Mouse (Mus musculus) midbrain, embryonic 14.5 days (tissue): ENCODE results near the gene Rad23a. TPM values are rescaled to one million over a fixed set of nuclear protein-coding genes. Genes with fewer than 3 reads are reported as not detected.

Experiments used
- ATAC-seq: fragments of 200-750 bp; cut with Nextera tagmentation; 2 replicates; pipeline ENCODE4 v1.8.0; 2017; ENCODE audit warnings: moderate number of reproducible peaks, moderate library complexity; ENCODE audit not compliant: low FRiP score, low TSS enrichment
- DNase-seq: peaks from one replicate; pipeline ENCODE4 v3.0.0-alpha.2; 2015
- H3K27ac ChIP-seq: fragments of 300-500 bp; sonication (generic); replicated peaks from 2 replicates; pipeline ENCODE4 v1.5.1; 2014; ENCODE audit warnings: mild to moderate bottlenecking, low read depth, low read length, moderate library complexity
- H3K27me3 ChIP-seq: fragments of 300-500 bp; sonication (generic); 2 replicates; pipeline ENCODE4 v1.6.1; 2014; ENCODE audit warnings: low read length, control low read depth, mixed read lengths; ENCODE audit not compliant: control insufficient read depth, insufficient read depth
- H3K36me3 ChIP-seq: fragments of 300-500 bp; sonication (generic); 2 replicates; pipeline ENCODE4 v1.6.1; 2014; ENCODE audit warnings: low read length, control low read depth; ENCODE audit not compliant: control insufficient read depth, insufficient read depth
- H3K4me1 ChIP-seq: fragments of 300-500 bp; sonication (generic); 2 replicates; pipeline ENCODE4 v1.6.1; 2014; ENCODE audit warnings: mild to moderate bottlenecking, antibody characterized with exemption, low read length, control low read depth; ENCODE audit not compliant: control insufficient read depth, insufficient read depth
- H3K4me2 ChIP-seq: fragments of 300-500 bp; sonication (generic); 2 replicates; pipeline ENCODE4 v1.6.1; 2014; ENCODE audit warnings: mild to moderate bottlenecking, low read length, moderate library complexity
- H3K4me3 ChIP-seq: fragments of 300-500 bp; sonication (generic); replicated peaks from 2 replicates; pipeline ENCODE4 v1.5.1; 2014; ENCODE audit warnings: low read depth, low read length
- H3K9ac ChIP-seq: fragments of 300-500 bp; sonication (generic); replicated peaks from 2 replicates; pipeline ENCODE4 v1.6.1; 2014; ENCODE audit warnings: mild to moderate bottlenecking, low read length, moderate library complexity
- H3K9me3 ChIP-seq: fragments of 300-500 bp; sonication (generic); 2 replicates; pipeline ENCODE4 v1.6.1; 2016; ENCODE audit warnings: low read length, control low read depth, mixed read lengths; ENCODE audit not compliant: control insufficient read depth
- WGBS: fragments of 180-500 bp; shearing (Covaris S2); extraction: QIAGEN DNeasy Blood & Tissue Kit; methylation state at CpG from one replicate; pipeline ENCODE4 v1.1.7; 2014; 5-methylcytosine and 5-hydroxymethylcytosine counted together
- polyA plus RNA-seq: library from polyadenylated mRNA; unstranded; fragments of >200 nt; fragmentation: Nextera tagmentation; extraction: Ambion mirVana; gene quantifications from 2 replicates; pipeline ENCODE4 v1.2.1, GENCODE M21; 2014

Rad23a gene
- polyA plus RNA-seq, 1 experiment from 2014 or later = 84.3 TPM

DNA sequence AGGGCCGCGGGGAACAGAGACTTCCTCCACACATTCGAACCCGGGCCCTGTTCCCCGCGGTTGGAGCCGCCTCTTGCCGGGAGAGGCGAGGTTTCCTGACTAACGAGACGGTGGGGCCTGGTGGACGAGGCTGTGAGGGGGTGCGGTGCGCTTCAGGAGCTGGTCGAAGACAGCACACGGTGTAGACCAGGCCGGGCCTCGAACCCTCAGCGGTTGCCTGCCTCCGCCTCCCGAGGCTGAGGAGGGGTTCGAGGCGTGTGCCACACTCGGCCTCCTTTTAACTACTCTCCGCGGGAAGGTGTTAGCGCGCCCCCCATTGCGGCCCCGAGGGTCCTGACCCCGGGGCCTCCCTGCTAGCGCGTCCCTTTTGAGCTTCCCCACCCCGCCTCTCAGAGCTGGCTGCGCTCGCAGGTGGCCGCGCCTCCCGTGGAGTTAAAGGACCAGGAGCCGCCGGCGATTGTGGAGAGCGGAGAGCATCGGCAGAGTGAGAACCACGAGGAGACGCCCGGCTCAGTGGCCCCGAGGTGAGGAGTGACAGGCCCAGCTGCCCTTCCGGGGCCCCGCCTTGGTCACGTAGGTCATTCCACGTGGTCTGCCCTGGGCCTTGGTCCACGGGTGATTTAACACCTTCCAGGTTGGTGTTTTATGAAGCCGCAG, 32.0 kb upstream of the Rad23a start:
- Histone ChIP-seq H3K9me3 (no peaks in the 10 kb centered on the region), H3K4me3 (peak overlapping the region; percentile 36), H3K4me1 (peaks cover 5% of the 10 kb centered on the region), H3K9ac (peak overlapping the region; percentile 43), H3K27me3 (0 out of 2 replicates have a peak, but pooled peaks cover 7% of the 10 kb centered on the region), H3K27ac (no peak overlapping the region), H3K4me2 (peak overlapping the region; percentile 69), H3K36me3 (peaks cover 31% of the 10 kb centered on the region)
- 2% methylated on average over 54 of the region's 54 CpGs for WGBS
- peak; percentile 39 for DNase-seq
- peak; percentile 48 for ATAC-seq

GRCm38 (mm10) chr8:84871376-84872308, 31.2 kb upstream of the Rad23a start, which contains the start of gene Syce2:
Gene Syce2, plus strand, starts transcription at chr8:84872111.
- DNase-seq (peak; percentile 75), ATAC-seq (peak; percentile 64; the same call in 1 of the 2 replicates)
- WGBS = 15% methylated on average over 46 of the region's 46 CpGs
- Histone ChIP-seq H3K27me3 (0 out of 2 replicates have a peak, but pooled peaks cover 7% of the 10 kb centered on the region), H3K9ac (peak within 1 kb of the TSS; percentile 43), H3K4me1 (peaks cover 5% of the 10 kb centered on the region), H3K36me3 (peaks cover 39% of the 10 kb centered on the region), H3K9me3 (no peaks in the 10 kb centered on the region), H3K4me3 (peak within 1 kb of the TSS; percentile 36), H3K4me2 (peak within 1 kb of the TSS; percentile 69), H3K27ac (no peak within 1 kb of the TSS)

GRCm38 (mm10) chr8:84856864-84857441, 16.5 kb upstream of the Rad23a start, which contains the start of gene Farsa:
Gene Farsa, plus strand, starts transcription at chr8:84856989.
- Histone ChIP-seq H3K9me3 (no peaks in the 10 kb centered on the region), H3K4me1 (peaks cover 13% of the 10 kb centered on the region), H3K27me3 (no peaks in the 10 kb centered on the region), H3K9ac (peak within 1 kb of the TSS; percentile 82), H3K27ac (peak within 1 kb of the TSS; percentile 69), H3K4me2 (peak within 1 kb of the TSS; percentile 90), H3K4me3 (peak within 1 kb of the TSS; percentile 86), H3K36me3 (peaks cover 29% of the 10 kb centered on the region)
- ATAC-seq (peak; percentile 89), DNase-seq (peak; percentile 97)
- under 1% methylated on average over 39 of the region's 39 CpGs for WGBS

DNA sequence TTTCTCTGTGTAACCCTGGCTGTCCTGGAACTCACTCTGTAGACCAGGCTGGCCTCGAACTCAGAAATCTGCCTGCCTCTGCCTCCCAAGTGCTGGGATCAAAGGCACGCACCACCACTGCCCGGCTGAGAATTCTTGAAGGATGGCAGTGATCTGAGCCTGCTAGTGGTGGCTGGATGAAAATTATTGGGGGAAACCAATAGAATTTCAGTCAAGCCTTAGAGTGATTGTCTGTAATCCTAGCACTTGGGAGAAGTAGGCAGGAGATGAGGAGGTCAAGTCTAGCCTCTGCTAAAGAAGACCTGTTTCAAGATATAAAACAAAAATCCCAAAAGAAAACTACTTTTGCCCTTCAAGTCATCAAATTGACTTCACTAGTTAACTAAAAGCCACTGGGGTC, 16.0 kb upstream of the Rad23a start:
- H3K4me2 ChIP-seq = peak overlapping the region; percentile 4; the same call in 1 of the 2 replicates
- H3K36me3 ChIP-seq = peaks cover 24% of the 10 kb centered on the region
- no peak overlapping the region for H3K27ac ChIP-seq
- 97% methylated on average over 3 of the region's 3 CpGs for WGBS
- peaks cover 13% of the 10 kb centered on the region for H3K4me1 ChIP-seq
- no peaks in the 10 kb centered on the region for H3K27me3 ChIP-seq
- no peaks in the 10 kb centered on the region for H3K9me3 ChIP-seq
- DNase-seq (no peak), ATAC-seq (peak; percentile 9; the same call in 1 of the 2 replicates)
- H3K9ac ChIP-seq = no peak overlapping the region
- H3K4me3 ChIP-seq = peak overlapping the region; percentile 86; the same call in 1 of the 2 replicates

DNA sequence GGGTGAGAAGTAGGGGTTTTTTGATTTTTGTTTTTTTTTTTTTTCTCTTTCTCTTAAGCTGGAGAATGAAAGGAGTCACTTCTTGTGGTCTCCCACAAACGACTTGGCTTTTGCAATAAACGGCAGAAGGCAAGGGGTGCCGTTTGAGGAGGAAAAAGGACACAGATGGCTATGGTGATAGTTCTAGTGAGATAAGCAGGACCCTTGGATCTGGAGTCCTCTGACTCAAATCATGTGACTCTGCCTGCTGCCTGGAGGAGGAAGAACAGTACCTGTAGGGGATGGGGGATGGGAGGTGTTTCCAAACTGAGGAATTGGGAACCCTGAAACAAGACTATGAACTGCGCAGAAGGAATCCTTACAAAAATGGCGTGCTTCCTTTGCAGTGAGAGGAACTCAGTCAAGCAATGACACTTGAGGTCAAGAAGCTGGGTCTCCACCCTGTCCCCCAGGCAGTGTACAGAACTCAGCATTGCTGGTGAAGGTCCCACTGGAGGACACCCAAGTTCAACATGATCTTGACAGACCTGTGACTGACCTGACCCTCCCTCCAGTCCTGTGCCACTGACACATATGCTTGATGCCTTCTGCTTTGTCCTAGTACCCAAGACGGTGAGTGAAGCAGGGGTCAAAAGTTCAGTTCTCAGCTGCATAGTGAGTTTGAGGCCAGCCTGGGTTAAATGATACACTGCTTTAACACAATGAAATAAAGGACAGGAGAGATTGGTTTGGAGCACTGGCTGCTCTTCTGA, 7.4 kb upstream of the Rad23a start:
- H3K4me3 ChIP-seq = peak overlapping the region; percentile 97
- H3K9me3 ChIP-seq = no peaks in the 10 kb centered on the region
- H3K36me3 ChIP-seq = peaks cover 26% of the 10 kb centered on the region
- 57% methylated on average over 6 of the region's 6 CpGs for WGBS
- H3K27ac ChIP-seq = peak overlapping the region; percentile 82
- H3K4me2 ChIP-seq = peak overlapping the region; percentile 77
- H3K4me1 ChIP-seq = peaks cover 22% of the 10 kb centered on the region
- H3K9ac ChIP-seq = peak overlapping the region; percentile 70
- no peak for DNase-seq
- ATAC-seq = no peak
- no peaks in the 10 kb centered on the region for H3K27me3 ChIP-seq

GRCm38 (mm10) chr8:84846722-84847572, 6.5 kb upstream of the Rad23a start, which contains the start of gene Calr:
Gene Calr, minus strand, starts transcription at chr8:84846934.
- Histone ChIP-seq H3K4me3 (peak within 1 kb of the TSS; percentile 97), H3K4me2 (peak within 1 kb of the TSS; percentile 89), H3K9ac (peak within 1 kb of the TSS; percentile 95), H3K9me3 (no peaks in the 10 kb centered on the region), H3K4me1 (peaks cover 22% of the 10 kb centered on the region), H3K36me3 (peaks cover 35% of the 10 kb centered on the region), H3K27ac (peak within 1 kb of the TSS; percentile 88), H3K27me3 (no peaks in the 10 kb centered on the region)
- DNase-seq (peak; percentile 100), ATAC-seq (peak; percentile 99)
- under 1% methylated on average over 55 of the region's 55 CpGs for WGBS

DNA sequence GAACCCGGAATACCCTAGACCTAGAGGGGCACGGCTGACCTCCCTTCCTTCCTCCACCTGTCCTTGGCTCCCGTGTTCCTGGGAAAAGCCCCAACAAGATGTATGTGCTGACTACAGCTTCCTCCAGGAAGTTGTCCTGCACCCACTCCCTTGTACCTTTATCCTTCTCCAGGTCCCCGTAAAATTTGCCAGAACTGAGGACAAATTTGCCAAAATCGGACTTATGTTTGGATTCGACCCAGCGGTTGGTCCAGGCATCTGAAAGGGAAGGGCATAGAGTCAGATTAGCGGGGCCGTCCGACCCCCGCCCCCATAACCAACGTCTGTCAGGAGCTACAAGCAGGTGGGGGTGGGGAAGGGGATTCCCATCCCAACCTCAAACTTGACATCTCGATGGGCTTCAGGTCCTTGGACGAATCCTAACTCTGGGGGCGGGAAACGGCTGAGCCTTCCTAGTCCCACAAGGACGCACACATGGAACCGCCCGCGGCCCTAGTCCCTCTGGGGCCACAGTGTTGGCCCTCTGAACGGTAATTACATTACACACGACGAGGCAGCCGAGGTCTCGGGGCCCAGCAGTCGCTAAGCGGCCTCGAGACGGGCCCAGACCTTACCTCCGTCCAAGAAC, 5.7 kb upstream of the Rad23a start:
- under 1% methylated on average over 30 of the region's 30 CpGs for WGBS

More for the DNA sequence above, 5.7 kb upstream of the Rad23a start:
- peak overlapping the region; percentile 97 for H3K4me3 ChIP-seq
- H3K36me3 ChIP-seq = peaks cover 42% of the 10 kb centered on the region
- H3K27ac ChIP-seq = peak overlapping the region; percentile 88
- no peak for DNase-seq
- peak; percentile 36; the same call in 1 of the 2 replicates for ATAC-seq
- H3K4me1 ChIP-seq = peaks cover 22% of the 10 kb centered on the region
- H3K4me2 ChIP-seq = peak overlapping the region; percentile 89
- H3K9me3 ChIP-seq = no peaks in the 10 kb centered on the region
- peak overlapping the region; percentile 95 for H3K9ac ChIP-seq
- H3K27me3 ChIP-seq = no peaks in the 10 kb centered on the region
